Mouse (Mus musculus): ENCODE results near the gene Npas2. TPM values are rescaled to one million over a fixed set of nuclear protein-coding genes. Genes with fewer than 3 reads are reported as not detected.

The Npas2 gene
- polyA plus RNA-seq, 1 experiment from 2014 or later: 1.8 TPM

DNA sequence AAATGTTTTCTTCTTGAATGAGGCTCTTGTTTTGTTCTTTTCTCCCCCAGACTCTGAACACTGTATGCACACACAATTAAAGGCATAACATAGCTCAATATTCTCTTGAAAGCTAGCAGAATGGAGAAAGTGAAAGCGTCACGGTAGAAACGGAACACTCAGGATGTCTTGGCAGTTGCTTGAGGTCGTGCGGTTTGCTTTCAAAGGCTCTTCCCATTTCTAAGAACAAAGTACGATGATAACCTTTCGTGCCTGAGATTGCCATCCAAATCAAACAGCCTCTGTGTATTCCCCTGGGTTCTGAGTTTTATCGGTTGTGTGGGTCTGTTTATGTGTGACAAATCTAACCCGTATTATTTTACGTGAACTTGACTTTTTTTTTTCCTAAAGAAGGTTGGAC, 11.5 kb downstream of the Npas2 start:
- no peak overlapping the region for H3K27ac ChIP-seq (ENCODE audit: low read length)
- no peak overlapping the region for H3K4me2 ChIP-seq (ENCODE audit: low read depth, low read length)
- H3K36me3 ChIP-seq (ENCODE audit: control insufficient read depth, insufficient read depth, low read length): no peaks in the 10 kb centered on the region
- no peak overlapping the region for H3K4me3 ChIP-seq (replicated peaks; ENCODE audit: low read length)
- H3K4me1 ChIP-seq (ENCODE audit: control insufficient read depth, insufficient read depth, low read length): 0 out of 2 replicates have a peak, but pooled peaks cover 3% of the 10 kb centered on the region
- no peaks in the 10 kb centered on the region for H3K9me3 ChIP-seq (replicated peaks; ENCODE audit: control insufficient read depth, low read length)
- 72% methylated on average over 10 of the region's 10 CpGs for WGBS
- no peak for ATAC-seq (ENCODE audit: insufficient read depth, low FRiP score)
- H3K9ac ChIP-seq (ENCODE audit: low read length): no peak overlapping the region
- no peaks in the 10 kb centered on the region for H3K27me3 ChIP-seq (ENCODE audit: control insufficient read depth, insufficient read depth, low read length)

GRCm38 (mm10) chr1:39205697-39206096, 12.2 kb downstream of the Npas2 start:
- H3K27ac ChIP-seq (ENCODE audit: low read length): no peak overlapping the region
- no peaks in the 10 kb centered on the region for H3K9me3 ChIP-seq (replicated peaks; ENCODE audit: control insufficient read depth, low read length)
- no peaks in the 10 kb centered on the region for H3K27me3 ChIP-seq (ENCODE audit: control insufficient read depth, insufficient read depth, low read length)
- H3K36me3 ChIP-seq (ENCODE audit: control insufficient read depth, insufficient read depth, low read length): no peaks in the 10 kb centered on the region
- 0 out of 2 replicates have a peak, but pooled peaks cover 3% of the 10 kb centered on the region for H3K4me1 ChIP-seq (ENCODE audit: control insufficient read depth, insufficient read depth, low read length)
- no peak for ATAC-seq (ENCODE audit: insufficient read depth, low FRiP score)
- no peak overlapping the region for H3K9ac ChIP-seq (ENCODE audit: low read length)
- WGBS: 46% methylated on average over 4 of the region's 4 CpGs
- no peak overlapping the region for H3K4me2 ChIP-seq (ENCODE audit: low read depth, low read length)
- no peak overlapping the region for H3K4me3 ChIP-seq (replicated peaks; ENCODE audit: low read length)

GRCm38 (mm10) chr1:39206942-39207341, 13.4 kb downstream of the Npas2 start:
- H3K4me2 ChIP-seq (ENCODE audit: low read depth, low read length): no peak overlapping the region
- ATAC-seq (ENCODE audit: insufficient read depth, low FRiP score): no peak
- H3K36me3 ChIP-seq (ENCODE audit: control insufficient read depth, insufficient read depth, low read length): no peaks in the 10 kb centered on the region
- 35% methylated on average over 7 of the region's 7 CpGs for WGBS
- 0 out of 2 replicates have a peak, but pooled peaks cover 3% of the 10 kb centered on the region for H3K4me1 ChIP-seq (ENCODE audit: control insufficient read depth, insufficient read depth, low read length)
- H3K9me3 ChIP-seq (replicated peaks; ENCODE audit: control insufficient read depth, low read length): no peaks in the 10 kb centered on the region
- no peak overlapping the region for H3K4me3 ChIP-seq (replicated peaks; ENCODE audit: low read length)
- no peak overlapping the region for H3K27ac ChIP-seq (ENCODE audit: low read length)
- H3K27me3 ChIP-seq (ENCODE audit: control insufficient read depth, insufficient read depth, low read length): no peaks in the 10 kb centered on the region
- no peak overlapping the region for H3K9ac ChIP-seq (ENCODE audit: low read length)

DNA sequence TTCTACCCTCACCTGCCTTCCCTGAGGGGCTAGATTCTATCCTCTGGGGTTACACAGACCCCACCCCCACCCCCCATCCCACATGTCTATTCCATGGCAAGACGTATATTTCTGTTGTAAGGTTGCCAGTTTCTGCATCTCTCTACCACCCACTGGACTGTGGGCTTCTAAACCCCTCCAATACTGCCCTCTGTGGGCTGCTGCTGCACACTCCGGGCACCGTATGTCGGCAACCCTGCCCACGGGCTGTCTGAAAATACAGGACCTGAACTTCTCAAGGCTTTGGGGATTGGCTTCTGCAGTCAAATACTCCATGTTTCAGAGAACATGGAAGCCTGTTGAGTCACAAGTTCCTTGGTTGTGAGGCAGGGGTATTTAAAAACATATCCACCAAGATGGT, 17.4 kb downstream of the Npas2 start:
- no peak overlapping the region for H3K4me2 ChIP-seq (ENCODE audit: low read depth, low read length)
- H3K36me3 ChIP-seq (ENCODE audit: control insufficient read depth, insufficient read depth, low read length): no peaks in the 10 kb centered on the region
- H3K4me3 ChIP-seq (replicated peaks; ENCODE audit: low read length): no peak overlapping the region
- no peaks in the 10 kb centered on the region for H3K9me3 ChIP-seq (replicated peaks; ENCODE audit: control insufficient read depth, low read length)
- 79% methylated on average over 5 of the region's 5 CpGs for WGBS
- H3K27ac ChIP-seq (ENCODE audit: low read length): no peak overlapping the region
- no peaks in the 10 kb centered on the region for H3K27me3 ChIP-seq (ENCODE audit: control insufficient read depth, insufficient read depth, low read length)
- H3K4me1 ChIP-seq (ENCODE audit: control insufficient read depth, insufficient read depth, low read length): no peaks in the 10 kb centered on the region; the same call in 1 of the 2 replicates
- H3K9ac ChIP-seq (ENCODE audit: low read length): no peak overlapping the region
- ATAC-seq (ENCODE audit: insufficient read depth, low FRiP score): no peak

DNA sequence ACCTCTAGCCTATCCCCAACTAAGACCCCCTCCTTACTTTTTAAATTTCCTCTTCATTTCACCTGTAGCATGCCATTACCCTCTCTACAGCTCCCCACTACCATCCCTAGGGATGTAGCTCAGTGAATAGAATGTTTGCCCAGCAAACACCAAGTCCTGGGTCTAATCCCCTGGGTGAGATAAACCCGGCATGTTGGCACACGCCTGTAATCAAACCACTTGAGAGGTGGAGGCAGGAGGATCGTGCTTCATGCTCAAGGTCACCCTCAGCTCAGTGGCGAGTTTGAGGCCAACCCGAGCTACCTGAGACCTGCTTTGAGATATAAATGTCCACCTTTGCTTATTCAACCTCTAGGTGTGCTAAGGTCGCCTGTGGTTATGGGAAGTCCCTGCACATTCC, 19.5 kb downstream of the Npas2 start:
- H3K9me3 ChIP-seq (replicated peaks; ENCODE audit: control insufficient read depth, low read length): no peaks in the 10 kb centered on the region
- WGBS: 62% methylated on average over 6 of the region's 6 CpGs

GRCm38 (mm10) chr1:39217584-39217983, 24.1 kb downstream of the Npas2 start:
- ATAC-seq (ENCODE audit: insufficient read depth, low FRiP score): no peak
- H3K4me1 ChIP-seq (ENCODE audit: control insufficient read depth, insufficient read depth, low read length): no peaks in the 10 kb centered on the region

More for the DNA sequence above, 19.5 kb downstream of the Npas2 start:
- no peak overlapping the region for H3K4me2 ChIP-seq (ENCODE audit: low read depth, low read length)
- no peak overlapping the region for H3K9ac ChIP-seq (ENCODE audit: low read length)
- peak; percentile 53; the same call in 1 of the 2 replicates for ATAC-seq (ENCODE audit: insufficient read depth, low FRiP score)
- H3K27ac ChIP-seq (ENCODE audit: low read length): no peak overlapping the region; the same call in 1 of the 2 replicates
- H3K4me1 ChIP-seq (ENCODE audit: control insufficient read depth, insufficient read depth, low read length): no peaks in the 10 kb centered on the region; the same call in 1 of the 2 replicates
- no peak overlapping the region for H3K4me3 ChIP-seq (replicated peaks; ENCODE audit: low read length)
- H3K36me3 ChIP-seq (ENCODE audit: control insufficient read depth, insufficient read depth, low read length): no peaks in the 10 kb centered on the region
- H3K27me3 ChIP-seq (ENCODE audit: control insufficient read depth, insufficient read depth, low read length): no peaks in the 10 kb centered on the region

GRCm38 (mm10) chr1:39228401-39228800, 34.9 kb downstream of the Npas2 start:
- WGBS: 90% methylated on average over 5 of the region's 5 CpGs
- H3K4me3 ChIP-seq (replicated peaks; ENCODE audit: low read length): no peak overlapping the region
- no peak for ATAC-seq (ENCODE audit: insufficient read depth, low FRiP score)
- H3K4me2 ChIP-seq (ENCODE audit: low read depth, low read length): no peak overlapping the region
- H3K4me1 ChIP-seq (ENCODE audit: control insufficient read depth, insufficient read depth, low read length): no peaks in the 10 kb centered on the region
- H3K9me3 ChIP-seq (replicated peaks; ENCODE audit: control insufficient read depth, low read length): 0 out of 2 replicates have a peak, but pooled peaks cover 4% of the 10 kb centered on the region
- H3K36me3 ChIP-seq (ENCODE audit: control insufficient read depth, insufficient read depth, low read length): no peaks in the 10 kb centered on the region
- H3K27me3 ChIP-seq (ENCODE audit: control insufficient read depth, insufficient read depth, low read length): no peaks in the 10 kb centered on the region
- H3K9ac ChIP-seq (ENCODE audit: low read length): no peak overlapping the region
- no peak overlapping the region for H3K27ac ChIP-seq (ENCODE audit: low read length)

More at GRCm38 (mm10) chr1:39217584-39217983, 24.1 kb downstream of the Npas2 start:
- no peak overlapping the region for H3K4me3 ChIP-seq (replicated peaks; ENCODE audit: low read length)
- H3K9ac ChIP-seq (ENCODE audit: low read length): no peak overlapping the region
- H3K27me3 ChIP-seq (ENCODE audit: control insufficient read depth, insufficient read depth, low read length): no peaks in the 10 kb centered on the region
- 79% methylated on average over 3 of the region's 3 CpGs for WGBS
- no peaks in the 10 kb centered on the region for H3K9me3 ChIP-seq (replicated peaks; ENCODE audit: control insufficient read depth, low read length)
- H3K36me3 ChIP-seq (ENCODE audit: control insufficient read depth, insufficient read depth, low read length): no peaks in the 10 kb centered on the region
- no peak overlapping the region for H3K4me2 ChIP-seq (ENCODE audit: low read depth, low read length)
- no peak overlapping the region for H3K27ac ChIP-seq (ENCODE audit: low read length)

- Histone ChIP-seq H3K9ac (ENCODE audit: low read length) (no peak overlapping the region), H3K27me3 (ENCODE audit: control insufficient read depth, insufficient read depth, low read length) (no peaks in the 10 kb centered on the region), H3K4me1 (ENCODE audit: control insufficient read depth, insufficient read depth, low read length) (no peaks in the 10 kb centered on the region), H3K36me3 (ENCODE audit: control insufficient read depth, insufficient read depth, low read length) (no peaks in the 10 kb centered on the region), H3K4me3 (replicated peaks; ENCODE audit: low read length) (no peak overlapping the region), H3K9me3 (replicated peaks; ENCODE audit: control insufficient read depth, low read length) (0 out of 2 replicates have a peak, but pooled peaks cover 4% of the 10 kb centered on the region), H3K4me2 (ENCODE audit: low read depth, low read length) (no peak overlapping the region), H3K27ac (ENCODE audit: low read length) (no peak overlapping the region)
- ATAC-seq (ENCODE audit: insufficient read depth, low FRiP score): no peak
- 69% methylated on average over 3 of the region's 3 CpGs for WGBS
Measured at GRCm38 (mm10) chr1:39230021-39230420, 36.5 kb downstream of the Npas2 start.

GRCm38 (mm10) chr1:39234815-39235449, 41.4 kb downstream of the Npas2 start:
- Histone ChIP-seq H3K27me3 (ENCODE audit: control insufficient read depth, insufficient read depth, low read length) (no peaks in the 10 kb centered on the region), H3K4me3 (replicated peaks; ENCODE audit: low read length) (no peak overlapping the region), H3K9me3 (replicated peaks; ENCODE audit: control insufficient read depth, low read length) (0 out of 2 replicates have a peak, but pooled peaks cover 4% of the 10 kb centered on the region), H3K27ac (ENCODE audit: low read length) (peak overlapping the region; percentile 17; the same call in 1 of the 2 replicates), H3K4me2 (ENCODE audit: low read depth, low read length) (no peak overlapping the region), H3K36me3 (ENCODE audit: control insufficient read depth, insufficient read depth, low read length) (no peaks in the 10 kb centered on the region), H3K9ac (ENCODE audit: low read length) (no peak overlapping the region), H3K4me1 (ENCODE audit: control insufficient read depth, insufficient read depth, low read length) (0 out of 2 replicates have a peak, but pooled peaks cover 6% of the 10 kb centered on the region)
- 66% methylated on average over 11 of the region's 11 CpGs for WGBS
- peak; percentile 58; the same call in 1 of the 2 replicates for ATAC-seq (ENCODE audit: insufficient read depth, low FRiP score)

Data from stomach, embryonic 16.5 days (tissue).